Mouse (Mus musculus) layer of hippocampus, adult 2 months (tissue): ENCODE measurements around the gene Serf1. TPM values are rescaled to one million over a fixed set of nuclear protein-coding genes. Genes with fewer than 3 reads are reported as not detected.

Experiments
- DNase-seq, 2 experiments: peaks; one replicate each; pipeline ENCODE4 v3.0.0; 2022; ENCODE audit warnings: low spot score in 2 of 2
- H3K27ac ChIP-seq: fragments of 200-600 bp; 2 replicates; pipeline ENCODE4 v1.8.1; 2022
- H3K4me3 ChIP-seq: fragments of 200-600 bp; 2 replicates; pipeline ENCODE4 v1.8.1; 2022; ENCODE audit warnings: mild to moderate bottlenecking
- CTCF ChIP-seq: fragments of 200-600 bp; conservative IDR thresholded peaks from 2 replicates; pipeline ENCODE4 v1.8.1; 2022; ENCODE audit warnings: antibody characterized with exemption, mild to moderate bottlenecking, moderate library complexity
- long read RNA-seq, 2 experiments: library from polyadenylated mRNA; stranded (forward); transcript quantifications; one replicate each; pipeline ENCODE4 v2.0.0; 2021; ENCODE audit warnings: borderline mapping rate in 2 of 2
- total RNA-seq, 2 experiments: library from RNA; stranded (reverse); gene quantifications; 2 replicates each; pipeline ENCODE4 v1.2.3; 2021

Serf1 gene
- 10 to 100 TPM; 11.4 to 16.7 TPM for total RNA-seq
- long read RNA-seq, experiment 1, transcript Serf1-201 (3 exons, 601 nt) = major isoform, 24 of 26 reads
- long read RNA-seq, experiment 1, partial matches to known transcripts = 0 of 26 reads
- long read RNA-seq, experiment 1, other reads (novel, unspliced or antisense) = 1 of 26 reads
- long read RNA-seq, experiment 2, transcript Serf1-201 (3 exons, 601 nt) = major isoform, 27 of 30 reads
- long read RNA-seq, experiment 2, partial matches to known transcripts = 2 of 30 reads
- long read RNA-seq, experiment 2, other reads (novel, unspliced or antisense) = 1 of 30 reads

DNA sequence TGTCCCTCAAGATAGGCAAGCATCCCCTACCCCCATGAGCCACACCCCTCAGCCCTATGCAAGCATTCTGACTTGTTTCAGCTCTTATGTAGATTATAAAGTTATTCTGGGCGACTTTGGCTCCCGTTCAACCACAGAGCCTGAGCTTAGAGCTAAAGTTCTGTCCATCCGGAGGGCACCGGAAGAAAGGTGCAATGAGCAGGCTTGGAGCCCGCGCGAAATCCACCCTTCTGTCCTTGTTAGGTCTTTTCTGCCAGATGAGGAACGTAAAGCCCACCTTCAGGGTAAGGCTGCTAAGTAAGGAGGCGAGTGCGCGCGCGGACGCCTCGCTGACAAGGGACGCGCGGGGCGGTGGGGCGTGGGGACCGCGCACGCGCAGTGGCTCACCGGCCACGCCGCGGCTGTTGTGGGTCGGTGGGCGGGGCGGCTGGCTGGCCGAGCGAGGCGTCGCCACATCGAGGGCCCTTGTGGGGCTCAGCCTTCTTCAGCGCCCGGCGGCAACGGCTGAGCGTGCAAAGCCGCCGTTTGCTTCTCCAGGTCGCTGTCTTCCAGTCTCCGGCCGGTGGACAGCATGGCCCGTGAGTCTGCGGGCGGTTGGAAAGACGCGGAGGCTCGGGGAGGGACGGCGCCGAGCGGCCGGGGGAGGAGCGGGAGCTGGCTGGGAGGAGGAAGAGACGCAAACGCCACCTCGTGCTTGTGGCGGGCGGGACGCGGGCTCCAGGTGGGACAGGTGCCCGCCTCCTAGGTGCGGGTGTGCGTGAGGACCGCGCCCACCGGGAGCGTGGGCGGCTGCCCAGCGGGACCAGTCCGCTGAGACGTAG, at the start of gene Serf1:
Gene Serf1 (plus strand): TSS at position 361 of the 821 bp plus-strand sequence.
- Histone ChIP-seq H3K4me3 (peak within 1 kb of the TSS; percentile 79), H3K27ac (peak within 1 kb of the TSS; percentile 64)
- DNase-seq = peak; percentile 70 to 73
- TF ChIP-seq CTCF = no peak

DNA sequence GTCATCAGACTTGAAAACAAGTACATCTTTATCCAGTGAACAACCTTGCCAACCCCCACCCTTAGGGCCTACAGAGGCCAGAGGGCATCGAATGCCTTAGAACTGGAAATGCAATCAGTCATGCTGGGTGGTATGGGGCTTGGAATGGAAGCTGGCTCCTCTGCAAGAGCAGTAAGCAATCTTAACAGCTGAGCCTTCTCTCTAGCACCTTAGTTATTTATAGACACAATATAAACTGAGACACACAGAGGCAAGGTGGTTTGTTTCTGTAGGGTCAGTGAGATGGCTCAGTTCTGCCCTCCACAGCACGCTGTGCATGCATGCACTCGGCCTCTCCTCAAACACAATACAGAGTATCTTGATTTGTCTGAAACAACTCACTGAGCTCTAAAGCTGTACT, 43.9 kb upstream of the Serf1 start:
- DNase-seq = no peak
- Histone ChIP-seq H3K4me3 (no peak overlapping the region), H3K27ac (no peak overlapping the region)
- TF ChIP-seq CTCF = no peak

DNA sequence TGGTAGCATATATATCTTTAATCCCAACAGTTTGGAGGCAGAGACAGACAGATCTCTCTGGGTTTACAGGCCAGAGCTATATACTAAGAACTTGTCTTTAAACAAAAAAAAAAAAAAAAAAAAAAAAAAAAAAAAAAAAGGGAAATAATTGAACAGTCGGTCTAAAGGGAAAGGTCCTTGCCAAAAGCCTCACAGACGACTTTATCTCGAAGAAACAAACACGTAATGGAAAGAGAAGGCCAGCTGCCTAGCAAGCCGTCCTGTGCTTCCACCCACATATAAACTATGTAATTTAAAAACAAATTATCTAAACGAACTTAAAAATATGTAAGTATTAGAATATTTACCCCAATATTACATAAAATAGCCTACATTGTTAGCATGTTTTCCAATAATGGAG, 40.0 kb upstream of the Serf1 start:
- DNase-seq = no peak

DNA sequence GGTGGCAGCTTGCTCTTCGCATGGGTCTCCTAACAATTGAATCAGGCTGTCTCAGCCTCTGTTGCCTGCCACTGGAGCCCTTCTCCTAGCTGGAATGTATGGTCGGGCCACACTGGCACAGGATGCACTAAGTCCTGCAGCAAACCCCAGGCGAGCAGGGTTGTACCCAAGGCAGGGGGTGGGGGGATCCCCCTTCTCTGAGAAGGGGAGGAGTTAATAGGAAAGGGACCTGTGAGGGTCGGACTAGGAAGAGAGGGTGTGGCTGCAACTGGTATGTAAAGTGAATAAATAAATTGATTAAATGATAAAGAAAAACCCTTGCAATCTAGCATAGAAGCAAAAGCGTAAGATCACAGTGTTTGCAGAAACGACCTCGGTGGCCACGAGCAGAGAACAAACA, 36.3 kb upstream of the Serf1 start:
- TF ChIP-seq CTCF = no peak
- Histone ChIP-seq H3K27ac (no peak overlapping the region), H3K4me3 (no peak overlapping the region)
- no peak for DNase-seq

More for the DNA sequence above, 40.0 kb upstream of the Serf1 start:
- Histone ChIP-seq H3K4me3 (no peak overlapping the region), H3K27ac (peak overlapping the region; percentile 15; the same call in 1 of the 2 replicates)
- TF ChIP-seq CTCF = no peak

DNA sequence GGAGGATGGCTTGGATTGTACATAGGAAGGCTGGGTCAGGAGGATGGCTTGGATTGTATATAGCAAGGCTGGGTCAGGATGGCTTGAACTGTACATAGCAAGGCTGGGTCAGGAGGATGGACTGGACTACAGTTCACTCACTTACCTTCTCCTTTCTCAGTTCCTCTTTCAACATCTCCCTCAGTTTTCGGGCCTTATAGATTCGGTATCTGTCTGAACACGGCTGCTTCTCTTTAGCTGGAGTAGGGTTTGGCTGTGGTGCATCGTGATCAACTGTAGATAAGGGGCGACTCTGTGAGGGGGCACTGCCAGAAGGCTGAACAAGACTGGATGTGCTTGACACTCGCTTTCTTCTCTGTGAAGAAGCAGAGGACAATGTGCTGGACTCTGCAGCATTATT, 9.0 kb upstream of the Serf1 start:
- no peak overlapping the region for H3K4me3 ChIP-seq
- no peak for DNase-seq
- TF ChIP-seq CTCF = no peak
- no peak overlapping the region for H3K27ac ChIP-seq

DNA sequence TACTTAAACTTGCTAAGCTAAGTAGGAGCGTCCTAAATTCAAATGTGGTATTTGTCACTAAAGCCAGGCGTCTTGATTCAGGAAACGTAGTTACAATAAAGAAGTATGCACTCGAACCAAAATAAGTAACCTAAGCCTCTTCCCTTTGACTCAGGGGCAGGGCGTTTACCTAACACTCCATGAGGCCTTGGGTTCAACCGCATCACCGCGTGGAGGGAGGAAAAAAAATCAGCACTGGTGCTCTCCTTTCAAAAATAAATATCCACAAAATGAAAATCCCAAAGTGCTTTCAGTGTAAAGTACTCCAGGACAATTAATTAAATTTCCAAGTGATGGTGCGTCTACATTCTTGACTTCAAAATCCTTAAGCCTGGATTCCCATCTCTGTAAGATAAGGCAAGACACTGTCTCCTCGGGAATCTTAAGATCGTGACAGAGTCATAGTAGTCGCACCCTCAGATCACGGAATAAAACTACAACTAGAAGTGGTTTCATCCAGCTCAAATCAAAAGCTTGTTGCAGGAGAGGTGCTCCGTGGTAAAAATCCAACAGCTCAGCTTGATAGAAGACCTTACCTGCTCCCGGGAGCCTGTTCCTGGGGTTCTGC, 4.7 kb upstream of the Serf1 start:
- peak overlapping the region; percentile 70 for H3K4me3 ChIP-seq
- no peak for DNase-seq
- TF ChIP-seq CTCF = no peak
- peak overlapping the region; percentile 89 for H3K27ac ChIP-seq

DNA sequence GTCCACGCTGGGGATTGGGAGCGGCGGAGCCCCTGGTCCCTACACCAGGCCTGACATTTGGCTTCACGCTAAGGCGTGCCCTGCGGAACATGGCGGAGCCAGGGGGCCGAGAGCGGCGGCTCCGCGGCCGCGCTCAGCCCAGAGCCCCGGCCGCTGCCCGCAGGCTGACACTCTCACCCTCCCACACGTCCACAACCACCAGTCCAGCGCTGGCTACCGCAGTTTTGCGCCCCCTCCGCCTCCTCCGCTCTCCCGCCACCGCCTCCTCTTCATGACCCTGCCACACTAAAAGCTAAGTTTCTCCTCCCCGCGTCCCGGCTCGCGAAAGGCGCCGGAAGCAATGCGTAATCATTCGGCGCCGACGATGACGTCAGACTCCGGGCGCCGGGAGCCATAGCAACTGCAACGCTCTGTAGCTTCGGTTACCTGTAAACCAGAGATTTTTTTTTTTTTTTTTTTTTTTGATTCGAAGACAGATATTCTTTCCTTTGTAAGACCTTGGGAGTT, 4.0 kb upstream of the Serf1 start, which contains the start of gene Bdp1:
Gene Bdp1 (minus strand): TSS at position 323 of the 507 bp plus-strand sequence.
- DNase-seq = peak; percentile 92 to 97
- H3K27ac ChIP-seq = peak within 1 kb of the TSS; percentile 89
- TF ChIP-seq CTCF = no peak
- peak within 1 kb of the TSS; percentile 70 for H3K4me3 ChIP-seq

DNA sequence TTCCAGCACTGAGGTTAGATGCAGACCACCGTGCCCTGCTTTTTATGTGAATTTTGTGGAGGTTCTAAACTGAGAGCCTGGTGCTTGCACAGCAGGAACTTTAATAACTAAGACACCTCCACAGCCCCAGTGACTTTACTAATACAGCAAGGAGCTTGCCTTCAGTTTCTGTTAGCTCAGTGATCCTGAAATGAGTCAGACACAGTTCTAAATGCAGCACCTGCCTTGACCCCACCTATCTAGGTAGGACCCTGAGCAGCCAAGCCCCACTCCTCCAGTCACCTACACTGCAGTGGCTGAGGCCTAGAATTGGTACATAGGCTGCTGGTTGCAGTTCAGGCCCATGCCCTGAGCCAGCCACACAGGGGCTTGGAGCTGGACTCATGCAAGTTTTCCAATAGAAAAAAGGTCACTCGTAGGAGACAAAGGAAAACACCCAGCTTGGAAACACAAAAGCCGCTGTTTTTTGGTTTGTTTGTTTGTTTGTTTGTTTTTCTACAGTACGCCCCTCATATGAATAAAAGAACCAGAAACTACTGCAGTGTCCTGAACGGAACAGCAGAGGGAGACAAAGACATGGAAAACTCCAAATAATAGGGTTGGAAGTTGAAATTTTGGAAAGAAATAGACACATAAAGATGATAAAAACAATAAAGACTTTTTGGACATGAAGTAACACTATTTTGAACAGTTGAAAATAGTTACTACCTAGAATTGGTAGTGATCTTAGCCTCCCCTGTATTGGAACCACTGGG, 4.6 kb downstream of the Serf1 start:
- no peak for DNase-seq
- no peak overlapping the region for H3K27ac ChIP-seq
- TF ChIP-seq CTCF = peak; percentile 90

DNA sequence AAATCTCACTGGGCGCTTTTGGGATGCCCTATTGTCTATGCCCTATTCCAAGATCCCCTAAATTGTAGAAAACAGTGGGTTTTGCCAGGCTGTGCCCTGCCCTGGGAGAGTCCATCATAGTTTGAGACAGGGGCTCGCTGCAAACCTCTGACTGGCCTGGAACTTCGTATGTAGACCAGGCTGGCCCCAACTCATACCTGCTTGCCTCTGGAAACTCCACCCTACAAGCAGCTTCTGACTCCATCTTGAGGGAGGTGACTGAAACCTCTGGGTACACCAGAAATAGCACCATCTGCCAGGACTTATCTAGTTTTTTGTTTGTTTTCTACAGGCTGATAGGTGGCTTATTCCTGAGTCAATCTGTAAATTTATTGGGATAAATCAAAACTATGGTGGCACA, 16.2 kb downstream of the Serf1 start:
- TF ChIP-seq CTCF = no peak
- H3K27ac ChIP-seq = peak overlapping the region; percentile 82
- DNase-seq = no peak
- H3K4me3 ChIP-seq = peak overlapping the region; percentile 100

More for the DNA sequence above, 4.6 kb downstream of the Serf1 start:
- H3K4me3 ChIP-seq = no peak overlapping the region

DNA sequence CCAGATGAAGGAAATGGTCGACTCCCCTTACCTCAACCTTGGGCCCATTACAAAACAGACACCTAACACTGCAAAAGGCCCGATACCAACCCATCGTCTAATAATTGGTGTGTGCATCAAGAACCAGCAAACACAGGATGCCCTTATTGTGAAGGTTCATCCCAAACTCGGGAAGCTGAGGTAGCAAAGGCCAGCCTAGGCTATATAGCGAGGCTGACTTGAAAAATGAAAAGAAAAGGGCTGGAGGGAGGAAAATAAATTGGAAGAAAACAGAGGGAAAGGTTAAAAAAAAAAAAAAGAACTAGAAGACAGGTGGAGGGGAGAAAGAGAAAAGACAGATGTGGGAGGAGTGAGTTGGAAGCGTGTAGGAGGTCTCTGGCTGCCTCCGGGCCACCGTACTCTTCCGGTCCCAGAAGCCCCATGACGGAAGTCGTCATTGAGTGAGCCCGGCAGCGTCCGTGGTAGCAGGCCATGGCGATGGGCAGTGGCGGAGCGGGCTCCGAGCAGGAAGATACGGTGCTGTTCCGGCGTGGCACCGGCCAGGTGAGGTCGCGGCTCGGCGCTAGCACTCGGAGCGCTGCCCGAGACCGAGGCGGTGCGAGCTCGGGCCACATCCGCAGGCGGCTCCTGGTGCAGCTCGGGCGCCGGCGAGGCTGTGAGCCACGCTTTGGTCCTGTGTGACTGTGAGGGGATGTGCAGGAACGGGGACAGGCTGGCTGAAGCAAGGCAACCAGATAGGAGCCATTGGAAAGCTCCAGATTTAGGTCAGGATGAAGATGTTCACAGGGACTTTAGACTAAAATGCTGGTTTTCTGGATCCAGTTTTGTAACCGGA, 16.8 kb downstream of the Serf1 start, which contains the start of gene Smn1:
Gene Smn1 (plus strand): TSS at position 430 of the 835 bp plus-strand sequence.
- Histone ChIP-seq H3K4me3 (peak within 1 kb of the TSS; percentile 100), H3K27ac (peak within 1 kb of the TSS; percentile 82)
- peak; percentile 95 to 97 for DNase-seq
- TF ChIP-seq CTCF = no peak

DNA sequence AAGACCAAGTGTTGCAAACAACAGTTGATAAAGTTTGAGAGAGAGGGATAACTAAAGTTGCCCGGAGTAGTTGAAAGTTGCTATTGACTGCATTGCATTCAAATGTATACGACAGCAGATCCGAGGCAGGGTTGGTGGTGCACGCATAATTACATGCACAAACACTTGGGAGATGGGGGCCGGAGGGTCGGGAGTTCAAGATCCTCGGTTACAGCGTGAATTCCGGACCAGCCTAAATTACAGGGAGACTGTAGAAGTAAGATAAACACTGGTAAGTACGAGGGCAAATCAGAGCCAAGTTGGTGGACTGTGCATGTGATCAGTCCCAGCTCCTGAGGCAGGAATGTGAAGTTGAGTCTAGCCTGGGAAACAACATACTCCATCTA, 17.4 kb downstream of the Serf1 start:
- peak overlapping the region; percentile 100 for H3K4me3 ChIP-seq
- H3K27ac ChIP-seq = peak overlapping the region; percentile 82
- no peak for TF ChIP-seq CTCF
- no peak for DNase-seq
